8 mouse cellular contexts compared by ENCODE assay signal in the genomic region with DNA sequence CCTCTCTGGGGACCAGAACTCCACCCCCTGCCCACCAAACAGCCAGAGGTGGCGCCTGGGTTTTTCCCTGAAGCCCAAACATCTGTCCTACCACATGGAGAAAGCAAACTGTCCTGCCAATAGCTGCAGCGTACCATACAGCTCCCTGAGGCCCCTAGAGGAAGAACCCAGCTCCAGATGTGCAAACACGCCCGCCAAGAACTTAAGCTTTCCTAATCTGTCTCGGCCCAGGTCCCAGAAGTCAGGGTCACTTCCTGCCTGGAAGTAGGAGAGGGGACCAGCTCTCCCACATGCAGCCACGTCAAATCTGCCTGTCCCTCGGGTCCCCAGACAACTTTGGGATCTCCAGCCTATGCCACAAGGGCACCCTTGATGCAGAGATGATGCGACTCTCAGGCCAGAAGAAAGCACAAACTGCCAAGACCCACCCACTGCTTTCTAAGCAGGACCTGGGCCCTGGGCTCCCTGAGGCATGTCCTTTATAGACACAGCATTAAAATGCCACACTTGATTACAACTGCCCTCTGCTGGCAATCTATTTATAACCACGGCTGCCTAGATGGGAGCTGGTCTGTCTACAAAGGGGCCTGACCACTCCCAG. TPM values are rescaled to one million over a fixed set of nuclear protein-coding genes. Genes with fewer than 3 reads are reported as not detected.
A peak's percentile ranks its signal among the peaks of the same experiment; 100 is the strongest.
DNase-seq lines count a peak whose midpoint lies in the region; ATAC-seq lines count a peak whose summit lies in the region.

No protein-coding gene starts in this region.

- no peak for ATAC-seq in neural tube, embryonic 11.5 days (ENCODE audit: insufficient read depth, low FRiP score, low TSS enrichment)
- ATAC-seq in hindbrain, embryonic 16.5 days, result no peak

- H3K36me3 ChIP-seq in neural tube, embryonic 11.5 days (ENCODE audit: control insufficient read depth, insufficient read depth, low read length), result no peaks in the 10 kb centered on the region
- H3K36me3 ChIP-seq in hindbrain, embryonic 16.5 days (ENCODE audit: control insufficient read depth, insufficient read depth, low read length), result peaks cover 6% of the 10 kb centered on the region

- DNase-seq in neural tube, embryonic 11.5 days (ENCODE audit: low spot score), result peak; percentile 48
- no peak for DNase-seq in neural tube, embryonic 10.5 days (ENCODE audit: extremely low spot score, low spot score)
- peak; percentile 62 to 76 for DNase-seq in gastrocnemius, adult 8-10 months (ENCODE audit: low spot score in 2 of 2)
- DNase-seq in lung, adult 18-20 months, result peak; percentile 38 to 54
- peak; percentile 76 for DNase-seq in retina, embryonic 14.5 days (ENCODE audit: low spot score)
- no peak for DNase-seq in c-Kit-positive CD71-positive TER-119-positive erythroid progenitor cells, embryonic 14.5 days (ENCODE audit: low spot score)
- no peak for DNase-seq in spleen, postnatal 36 days (ENCODE audit: low spot score in 2 of 2)

- H3K4me2 ChIP-seq in neural tube, embryonic 11.5 days (ENCODE audit: low read depth), result no peak overlapping the region
- H3K4me2 ChIP-seq in hindbrain, embryonic 16.5 days (ENCODE audit: low read length), result no peak overlapping the region

- peaks cover 32% of the 10 kb centered on the region for H3K4me1 ChIP-seq in neural tube, embryonic 11.5 days (ENCODE audit: control insufficient read depth, insufficient read depth, low read length)
- peaks cover 28% of the 10 kb centered on the region for H3K4me1 ChIP-seq in hindbrain, embryonic 16.5 days (ENCODE audit: control insufficient read depth, insufficient read depth, low read depth, low read length)

- H3K9ac ChIP-seq in neural tube, embryonic 11.5 days (ENCODE audit: low read length), result no peak overlapping the region
- H3K9ac ChIP-seq in hindbrain, embryonic 16.5 days (ENCODE audit: low read depth, low read length), result no peak overlapping the region

- no peak overlapping the region for H3K4me3 ChIP-seq in neural tube, embryonic 11.5 days (ENCODE audit: low read depth, low read length)
- H3K4me3 ChIP-seq in hindbrain, embryonic 16.5 days (ENCODE audit: low read length), result no peak overlapping the region

- H3K9me3 ChIP-seq in neural tube, embryonic 11.5 days (ENCODE audit: control insufficient read depth, low read length), result no peaks in the 10 kb centered on the region
- no peaks in the 10 kb centered on the region for H3K9me3 ChIP-seq in hindbrain, embryonic 16.5 days (ENCODE audit: control insufficient read depth, low read length)

- peaks cover 18% of the 10 kb centered on the region for H3K27me3 ChIP-seq in neural tube, embryonic 11.5 days (ENCODE audit: control insufficient read depth, insufficient read depth, low read length)
- H3K27me3 ChIP-seq in hindbrain, embryonic 16.5 days (replicated peaks; ENCODE audit: control insufficient read depth, insufficient read depth, low read length), result peaks cover 6% of the 10 kb centered on the region; the same call in 1 of the 2 replicates

- 37% methylated on average over 9 of the region's 9 CpGs for WGBS in neural tube, embryonic 11.5 days
- WGBS in hindbrain, embryonic 16.5 days, result 36% methylated on average over 9 of the region's 9 CpGs

- no peak overlapping the region for H3K27ac ChIP-seq in neural tube, embryonic 11.5 days (ENCODE audit: low read depth, low read length)
- H3K27ac ChIP-seq in hindbrain, embryonic 16.5 days (ENCODE audit: low read depth, low read length), result peak overlapping the region; percentile 73

RNA-seq across cellular contexts. Expression of gene Gpr153, which starts 1.5 kb away (rescaled TPM):
- 8.3 and 8.9 TPM in 2 replicates for polyA plus RNA-seq in neural tube, embryonic 11.5 days (2014; fragmentation: Nextera tagmentation; extraction: Ambion mirVana)
- total RNA-seq in gastrocnemius, adult 8-10 months (2022), result 1 to 10 TPM; 2.4 to 2.7 (median 2.5) TPM
- 15.5 and 16.4 TPM in 2 replicates for polyA plus RNA-seq in hindbrain, embryonic 16.5 days (2015; fragmentation: Nextera tagmentation; extraction: Ambion mirVana)

RNA-seq across cellular contexts. Expression of gene Hes3, which starts 18.9 kb away (rescaled TPM):
- polyA plus RNA-seq in neural tube, embryonic 11.5 days (2014; fragmentation: Nextera tagmentation; extraction: Ambion mirVana), result 1.6 and 2.3 TPM in 2 replicates
- total RNA-seq in gastrocnemius, adult 8-10 months (2022), result not detected
- polyA plus RNA-seq in hindbrain, embryonic 16.5 days (2015; fragmentation: Nextera tagmentation; extraction: Ambion mirVana), result 0.11 and 0.50 TPM in 2 replicates

RNA-seq across cellular contexts. Expression of gene Icmt, which starts 24.5 kb away (rescaled TPM):
- polyA plus RNA-seq in neural tube, embryonic 11.5 days (2014; fragmentation: Nextera tagmentation; extraction: Ambion mirVana), result 27.1 and 31.3 TPM in 2 replicates
- total RNA-seq in gastrocnemius, adult 8-10 months (2022), result 10 to 100 TPM; 19.3 to 27.2 (median 21.6) TPM
- polyA plus RNA-seq in hindbrain, embryonic 16.5 days (2015; fragmentation: Nextera tagmentation; extraction: Ambion mirVana), result 17.2 and 22.2 TPM in 2 replicates

RNA-seq across cellular contexts. Expression of gene Rnf207, which starts 46.2 kb away (rescaled TPM):
- polyA plus RNA-seq in neural tube, embryonic 11.5 days (2014; fragmentation: Nextera tagmentation; extraction: Ambion mirVana), result 2.1 and 2.2 TPM in 2 replicates
- total RNA-seq in gastrocnemius, adult 8-10 months (2022), result not detected
- polyA plus RNA-seq in hindbrain, embryonic 16.5 days (2015; fragmentation: Nextera tagmentation; extraction: Ambion mirVana), result 9.0 and 10.6 TPM in 2 replicates

RNA-seq across cellular contexts. Expression of gene Rpl22, which starts 53.0 kb away (rescaled TPM):
- polyA plus RNA-seq in neural tube, embryonic 11.5 days (2014; fragmentation: Nextera tagmentation; extraction: Ambion mirVana), result 311 and 312 TPM in 2 replicates
- 100 to 1,000 TPM; 195 to 290 (median 232) TPM for total RNA-seq in gastrocnemius, adult 8-10 months (2022)
- polyA plus RNA-seq in hindbrain, embryonic 16.5 days (2015; fragmentation: Nextera tagmentation; extraction: Ambion mirVana), result 125 and 138 TPM in 2 replicates

Comparison
In these comparisons a context has a peak if more than half of its experiments do, and no peak if none do; other contexts are left out.
1. DNase-seq: peak in neural tube, embryonic 11.5 days (single experiment), gastrocnemius, adult 8-10 months (2 of 2), lung, adult 18-20 months (2 of 2) and retina, embryonic 14.5 days (single experiment); none in neural tube, embryonic 10.5 days (single experiment), c-Kit-positive CD71-positive TER-119-positive erythroid progenitor cells, embryonic 14.5 days (single experiment) and spleen, postnatal 36 days (0 of 2).